Mouse (Mus musculus): ENCODE results near the gene Xpr1.

DNA sequence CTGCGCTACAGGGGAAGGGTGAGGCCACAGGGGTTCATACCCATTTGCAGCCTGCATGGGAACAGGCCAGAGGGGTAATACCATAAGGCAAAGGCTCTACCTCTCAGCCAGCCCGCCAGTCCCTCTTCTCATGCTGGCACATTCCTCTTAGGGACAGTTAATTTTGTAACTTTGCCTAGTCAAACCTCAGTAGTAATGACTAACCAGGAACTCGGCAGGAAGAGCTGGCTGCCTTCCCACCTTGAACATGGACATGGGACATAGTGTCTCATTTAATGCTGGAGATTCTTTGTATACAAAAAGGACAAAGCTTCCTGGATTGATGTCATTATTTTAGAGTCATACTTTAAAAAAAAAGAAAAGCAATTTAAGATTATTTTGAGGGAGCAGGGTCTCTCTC is 142.2 kb downstream of the Xpr1 start:
- TF ChIP-seq CTCF (IDR thresholded peaks at IDR 0.05; ENCODE audit: low read depth, low read length), result no peak
- TF ChIP-seq POLR2A (IDR thresholded peaks at IDR 0.05; ENCODE audit: borderline replicate concordance, low read depth, low read length), result no peak

All from bone marrow macrophage, adult 2 months (primary cell).